Mouse (Mus musculus): Measurements from ENCODE around the gene Icmt. TPM values are rescaled to one million over a fixed set of nuclear protein-coding genes. Genes with fewer than 3 reads are reported as not detected.

The Icmt gene
- polyA plus RNA-seq, 1 experiment, result 20.7 TPM

GRCm38 (mm10) chr4:152270599-152270998 is 26.4 kb upstream of the Icmt start:
- Histone ChIP-seq H3K4me1 (ENCODE audit: control insufficient read depth, insufficient read depth, insufficient read length, low read length) (peaks cover 5% of the 10 kb centered on the region; the same call in 1 of the 2 replicates), H3K27ac (replicated peaks; ENCODE audit: low read depth, low read length) (no peak overlapping the region), H3K4me3 (ENCODE audit: insufficient read depth, low read depth, low read length) (no peak overlapping the region)

DNA sequence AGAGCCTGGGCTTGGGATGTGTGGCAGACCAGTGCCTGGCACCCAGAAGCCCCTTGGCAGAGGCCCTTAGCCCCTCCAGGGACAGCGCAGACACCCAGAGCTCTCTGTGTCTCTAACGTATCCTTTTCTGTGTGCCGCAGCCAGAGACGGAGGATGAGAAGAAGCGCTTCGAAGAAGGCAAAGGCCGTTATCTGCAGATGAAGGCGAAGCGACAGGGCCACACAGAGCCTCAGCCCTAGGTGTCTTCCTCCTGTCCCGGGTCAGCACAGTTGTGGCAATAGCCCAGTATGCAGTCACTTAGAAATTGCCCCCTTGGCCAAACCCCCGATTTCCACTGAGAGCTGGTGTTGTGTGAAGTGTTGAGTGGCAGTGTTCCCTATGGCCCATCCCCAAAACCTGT is 25.7 kb upstream of the Icmt start:
- H3K4me3 ChIP-seq (ENCODE audit: insufficient read depth, low read depth, low read length), result no peak overlapping the region
- no peak overlapping the region for H3K27ac ChIP-seq (replicated peaks; ENCODE audit: low read depth, low read length)
- H3K4me1 ChIP-seq (ENCODE audit: control insufficient read depth, insufficient read depth, insufficient read length, low read length), result peaks cover 5% of the 10 kb centered on the region; the same call in 1 of the 2 replicates

DNA sequence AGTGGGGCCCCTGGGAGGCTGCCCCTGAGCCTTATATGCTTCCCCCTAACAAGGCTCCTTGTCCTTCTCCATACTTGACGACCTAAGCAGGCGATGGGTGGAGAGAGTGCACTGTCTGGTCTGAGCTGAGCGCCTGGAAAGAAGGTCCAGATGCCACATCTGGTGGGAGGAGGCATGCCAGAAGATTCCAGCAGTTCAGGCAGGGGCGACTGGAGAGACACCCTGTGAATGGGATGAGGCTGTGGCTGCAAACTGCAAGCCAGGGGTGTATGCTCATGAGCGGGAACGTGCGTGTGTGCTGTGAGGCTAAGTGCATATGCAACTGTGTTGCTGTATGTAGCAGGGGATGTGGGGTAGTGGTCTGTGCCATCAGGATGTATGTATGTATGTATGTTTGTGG is 25.0 kb upstream of the Icmt start:
- peaks cover 5% of the 10 kb centered on the region; the same call in 1 of the 2 replicates for H3K4me1 ChIP-seq (ENCODE audit: control insufficient read depth, insufficient read depth, insufficient read length, low read length)
- H3K4me3 ChIP-seq (ENCODE audit: insufficient read depth, low read depth, low read length), result no peak overlapping the region
- H3K27ac ChIP-seq (replicated peaks; ENCODE audit: low read depth, low read length), result no peak overlapping the region

DNA sequence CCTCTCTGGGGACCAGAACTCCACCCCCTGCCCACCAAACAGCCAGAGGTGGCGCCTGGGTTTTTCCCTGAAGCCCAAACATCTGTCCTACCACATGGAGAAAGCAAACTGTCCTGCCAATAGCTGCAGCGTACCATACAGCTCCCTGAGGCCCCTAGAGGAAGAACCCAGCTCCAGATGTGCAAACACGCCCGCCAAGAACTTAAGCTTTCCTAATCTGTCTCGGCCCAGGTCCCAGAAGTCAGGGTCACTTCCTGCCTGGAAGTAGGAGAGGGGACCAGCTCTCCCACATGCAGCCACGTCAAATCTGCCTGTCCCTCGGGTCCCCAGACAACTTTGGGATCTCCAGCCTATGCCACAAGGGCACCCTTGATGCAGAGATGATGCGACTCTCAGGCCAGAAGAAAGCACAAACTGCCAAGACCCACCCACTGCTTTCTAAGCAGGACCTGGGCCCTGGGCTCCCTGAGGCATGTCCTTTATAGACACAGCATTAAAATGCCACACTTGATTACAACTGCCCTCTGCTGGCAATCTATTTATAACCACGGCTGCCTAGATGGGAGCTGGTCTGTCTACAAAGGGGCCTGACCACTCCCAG is 24.5 kb upstream of the Icmt start:
- peaks cover 2% of the 10 kb centered on the region; the same call in 1 of the 2 replicates for H3K4me1 ChIP-seq (ENCODE audit: control insufficient read depth, insufficient read depth, insufficient read length, low read length)
- peak overlapping the region; percentile 26 for H3K27ac ChIP-seq (replicated peaks; ENCODE audit: low read depth, low read length)
- no peak overlapping the region for H3K4me3 ChIP-seq (ENCODE audit: insufficient read depth, low read depth, low read length)

DNA sequence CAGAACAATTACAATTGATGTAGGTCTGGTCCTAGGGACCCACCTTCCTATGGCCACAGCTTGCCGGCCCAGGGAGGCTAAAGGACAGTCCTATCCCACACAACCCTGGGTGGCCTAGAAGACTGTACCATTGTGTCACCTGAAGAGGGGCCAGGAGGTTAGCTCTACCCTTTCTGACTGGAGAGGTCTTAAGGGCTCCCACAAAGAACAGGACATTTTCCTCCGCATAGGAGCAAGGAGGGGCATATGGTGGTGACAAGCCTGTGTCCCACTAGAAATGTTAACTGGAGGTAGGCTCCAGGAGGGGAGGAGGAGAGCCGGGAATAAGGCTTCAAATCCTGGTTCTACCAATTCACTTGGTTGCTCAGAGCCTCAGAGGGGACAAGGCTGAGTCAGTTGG is 23.8 kb upstream of the Icmt start:
- no peaks in the 10 kb centered on the region for H3K4me1 ChIP-seq (ENCODE audit: control insufficient read depth, insufficient read depth, insufficient read length, low read length)

GRCm38 (mm10) chr4:152273621-152274236 is 23.3 kb upstream of the Icmt start, which contains the start of gene Gpr153:
Gpr153 (plus strand) TSS chr4:152274232.
- no peaks in the 10 kb centered on the region for H3K4me1 ChIP-seq (ENCODE audit: control insufficient read depth, insufficient read depth, insufficient read length, low read length)
- H3K27ac ChIP-seq (replicated peaks; ENCODE audit: low read depth, low read length), result peak within 1 kb of the TSS; percentile 26
- peak within 1 kb of the TSS; percentile 51 for H3K4me3 ChIP-seq (ENCODE audit: insufficient read depth, low read depth, low read length)

More for the DNA sequence above, 23.8 kb upstream of the Icmt start:
- Histone ChIP-seq H3K4me3 (ENCODE audit: insufficient read depth, low read depth, low read length) (no peak overlapping the region), H3K27ac (replicated peaks; ENCODE audit: low read depth, low read length) (peak overlapping the region; percentile 26)

- no peaks in the 10 kb centered on the region for H3K4me1 ChIP-seq (ENCODE audit: control insufficient read depth, insufficient read depth, insufficient read length, low read length)
- peak overlapping the region; percentile 51 for H3K4me3 ChIP-seq (ENCODE audit: insufficient read depth, low read depth, low read length)
- H3K27ac ChIP-seq (replicated peaks; ENCODE audit: low read depth, low read length), result no peak overlapping the region
Measured at GRCm38 (mm10) chr4:152274681-152275131, 22.3 kb upstream of the Icmt start.

- H3K4me3 ChIP-seq (ENCODE audit: insufficient read depth, low read depth, low read length), result no peak overlapping the region
- H3K4me1 ChIP-seq (ENCODE audit: control insufficient read depth, insufficient read depth, insufficient read length, low read length), result no peaks in the 10 kb centered on the region
Measured at GRCm38 (mm10) chr4:152276389-152277347, 20.4 kb upstream of the Icmt start.

DNA sequence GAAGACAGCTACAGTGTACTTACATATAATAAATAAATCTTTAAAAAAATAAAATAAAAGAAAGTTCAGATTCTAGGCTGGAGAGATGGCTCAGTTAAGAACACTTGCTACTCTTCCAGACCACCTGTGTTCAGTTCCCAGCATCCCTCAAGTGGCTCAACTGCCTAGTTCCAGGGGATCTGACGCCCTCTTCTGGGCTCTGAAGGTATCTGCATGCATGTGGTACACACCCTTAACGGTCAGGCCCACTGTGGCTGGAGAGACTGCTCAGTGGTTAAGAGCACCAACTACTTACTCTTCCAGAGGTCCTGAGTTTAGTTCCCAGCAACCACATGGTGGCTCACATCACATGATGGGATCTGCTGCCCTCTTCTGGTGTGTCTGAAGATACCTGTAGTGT is 19.1 kb upstream of the Icmt start:
- no peaks in the 10 kb centered on the region for H3K4me1 ChIP-seq (ENCODE audit: control insufficient read depth, insufficient read depth, insufficient read length, low read length)
- H3K4me3 ChIP-seq (ENCODE audit: insufficient read depth, low read depth, low read length), result no peak overlapping the region
- no peak overlapping the region for H3K27ac ChIP-seq (replicated peaks; ENCODE audit: low read depth, low read length)

More at GRCm38 (mm10) chr4:152276389-152277347, 20.4 kb upstream of the Icmt start:
- H3K27ac ChIP-seq (replicated peaks; ENCODE audit: low read depth, low read length), result no peak overlapping the region

DNA sequence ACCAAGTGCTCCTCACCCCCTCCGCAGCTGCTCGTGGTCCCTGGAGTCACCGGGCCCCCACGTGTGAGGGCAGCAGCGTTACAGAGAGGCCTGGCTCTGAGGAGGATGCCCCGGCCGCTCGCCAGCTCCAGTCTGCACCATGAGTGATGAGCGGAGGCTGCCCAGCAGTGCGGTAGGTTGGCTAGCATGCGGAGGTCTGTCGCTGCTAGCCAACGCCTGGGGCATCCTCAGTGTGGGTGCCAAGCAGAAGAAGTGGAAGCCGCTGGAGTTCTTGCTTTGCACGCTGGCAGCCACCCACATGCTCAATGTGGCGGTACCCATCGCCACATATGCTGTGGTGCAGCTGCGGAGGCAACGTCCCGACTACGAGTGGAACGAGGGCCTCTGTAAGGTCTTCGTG is 18.0 kb upstream of the Icmt start:
- Histone ChIP-seq H3K4me1 (ENCODE audit: control insufficient read depth, insufficient read depth, insufficient read length, low read length) (no peaks in the 10 kb centered on the region), H3K4me3 (ENCODE audit: insufficient read depth, low read depth, low read length) (no peak overlapping the region), H3K27ac (replicated peaks; ENCODE audit: low read depth, low read length) (no peak overlapping the region)

DNA sequence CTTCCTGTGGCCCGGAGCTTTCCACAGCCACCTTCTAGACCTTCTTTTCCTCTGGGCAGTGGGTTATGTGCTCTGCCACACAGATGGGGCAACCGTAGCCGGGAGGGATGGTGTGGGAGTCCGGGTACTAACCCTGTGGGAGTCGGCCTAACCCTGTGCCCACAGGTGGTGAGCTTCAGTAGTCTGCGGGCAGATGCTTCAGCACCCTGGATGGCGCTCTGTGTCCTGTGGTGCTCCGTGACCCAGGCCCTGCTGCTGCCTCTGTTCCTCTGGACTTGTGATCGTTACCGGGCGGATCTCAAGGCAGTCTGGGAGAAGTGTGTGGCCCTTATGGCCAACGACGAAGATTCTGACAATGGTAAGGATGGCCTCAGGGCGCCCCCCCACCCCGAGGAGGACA is 15.4 kb upstream of the Icmt start:
- no peaks in the 10 kb centered on the region for H3K4me1 ChIP-seq (ENCODE audit: control insufficient read depth, insufficient read depth, insufficient read length, low read length)
- H3K27ac ChIP-seq (replicated peaks; ENCODE audit: low read depth, low read length), result no peak overlapping the region
- H3K4me3 ChIP-seq (ENCODE audit: insufficient read depth, low read depth, low read length), result no peak overlapping the region

GRCm38 (mm10) chr4:152282721-152283120 is 14.3 kb upstream of the Icmt start:
- no peaks in the 10 kb centered on the region for H3K4me1 ChIP-seq (ENCODE audit: control insufficient read depth, insufficient read depth, insufficient read length, low read length)
- H3K27ac ChIP-seq (replicated peaks; ENCODE audit: low read depth, low read length), result no peak overlapping the region
- peak overlapping the region; percentile 32; the same call in 1 of the 2 replicates for H3K4me3 ChIP-seq (ENCODE audit: insufficient read depth, low read depth, low read length)

DNA sequence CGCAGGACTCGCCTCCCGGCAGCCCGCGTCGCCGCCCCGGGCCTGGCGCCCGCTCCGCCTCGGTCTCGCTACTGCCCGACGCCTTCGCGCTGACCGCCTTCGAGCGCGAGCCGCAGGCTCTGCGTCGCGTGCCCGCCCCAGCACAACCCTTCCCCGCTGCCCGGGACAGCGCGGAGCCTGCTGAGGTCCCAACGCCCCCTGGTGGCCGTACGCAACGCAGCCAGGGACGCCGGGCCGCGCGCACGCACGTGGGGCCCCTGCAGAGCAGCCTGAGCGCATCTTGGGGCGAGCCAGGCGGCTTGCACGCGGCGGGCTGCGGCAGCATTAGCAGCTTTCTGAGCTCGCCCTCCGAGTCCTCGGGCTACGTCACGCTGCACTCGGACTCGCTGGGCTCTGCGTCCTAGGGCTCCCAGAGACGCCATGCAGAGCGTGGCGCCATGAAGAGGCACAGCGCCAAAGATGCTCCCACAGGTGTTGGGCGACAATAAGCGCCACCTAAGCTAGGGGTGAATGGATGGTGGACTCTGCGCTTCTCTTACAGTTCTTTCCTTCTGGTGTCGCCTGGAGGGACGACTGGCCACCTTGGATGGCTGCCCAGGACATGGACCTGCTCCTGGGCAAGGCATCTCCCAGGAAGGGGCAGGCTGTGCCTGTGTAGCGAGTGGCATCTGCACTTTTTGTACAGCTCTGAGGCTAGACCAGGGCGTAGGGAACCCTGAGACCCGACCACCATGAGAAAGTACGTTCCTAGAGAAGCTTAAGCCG is 13.7 kb upstream of the Icmt start:
- Histone ChIP-seq H3K27ac (replicated peaks; ENCODE audit: low read depth, low read length) (no peak overlapping the region), H3K4me1 (ENCODE audit: control insufficient read depth, insufficient read depth, insufficient read length, low read length) (no peaks in the 10 kb centered on the region), H3K4me3 (ENCODE audit: insufficient read depth, low read depth, low read length) (peak overlapping the region; percentile 32; the same call in 1 of the 2 replicates)

GRCm38 (mm10) chr4:152285505-152285904 is 11.5 kb upstream of the Icmt start:
- H3K27ac ChIP-seq (replicated peaks; ENCODE audit: low read depth, low read length), result no peak overlapping the region
- no peak overlapping the region for H3K4me3 ChIP-seq (ENCODE audit: insufficient read depth, low read depth, low read length)
- no peaks in the 10 kb centered on the region for H3K4me1 ChIP-seq (ENCODE audit: control insufficient read depth, insufficient read depth, insufficient read length, low read length)

Data from brown adipose tissue, adult 24 weeks (tissue).